Mouse (Mus musculus) cerebellum, adult 2 months (tissue): ENCODE data around the gene Col6a6.

ENCODE experiments used
- CTCF ChIP-seq: fragments of 200-500 bp; IDR thresholded peaks from 2 replicates; pipeline ENCODE4 v1.5.1; 2011; ENCODE audit warnings: low read depth, mild to moderate bottlenecking, control low read depth, low read length, moderate library complexity, borderline replicate concordance; ENCODE audit not compliant: insufficient read depth
- POLR2A ChIP-seq: fragments of 200-500 bp; IDR thresholded peaks from 2 replicates; pipeline ENCODE4 v1.6.1; 2011; ENCODE audit warnings: low read length, control low read depth, borderline replicate concordance; ENCODE audit not compliant: insufficient read depth

- TF ChIP-seq CTCF (no peak), POLR2A (no peak)
Measured at GRCm38 (mm10) chr9:105770690-105771089, 57.3 kb downstream of the Col6a6 start.
